Mouse (Mus musculus): ENCODE measurements around the gene Vamp2.

The Vamp2 gene

DNA sequence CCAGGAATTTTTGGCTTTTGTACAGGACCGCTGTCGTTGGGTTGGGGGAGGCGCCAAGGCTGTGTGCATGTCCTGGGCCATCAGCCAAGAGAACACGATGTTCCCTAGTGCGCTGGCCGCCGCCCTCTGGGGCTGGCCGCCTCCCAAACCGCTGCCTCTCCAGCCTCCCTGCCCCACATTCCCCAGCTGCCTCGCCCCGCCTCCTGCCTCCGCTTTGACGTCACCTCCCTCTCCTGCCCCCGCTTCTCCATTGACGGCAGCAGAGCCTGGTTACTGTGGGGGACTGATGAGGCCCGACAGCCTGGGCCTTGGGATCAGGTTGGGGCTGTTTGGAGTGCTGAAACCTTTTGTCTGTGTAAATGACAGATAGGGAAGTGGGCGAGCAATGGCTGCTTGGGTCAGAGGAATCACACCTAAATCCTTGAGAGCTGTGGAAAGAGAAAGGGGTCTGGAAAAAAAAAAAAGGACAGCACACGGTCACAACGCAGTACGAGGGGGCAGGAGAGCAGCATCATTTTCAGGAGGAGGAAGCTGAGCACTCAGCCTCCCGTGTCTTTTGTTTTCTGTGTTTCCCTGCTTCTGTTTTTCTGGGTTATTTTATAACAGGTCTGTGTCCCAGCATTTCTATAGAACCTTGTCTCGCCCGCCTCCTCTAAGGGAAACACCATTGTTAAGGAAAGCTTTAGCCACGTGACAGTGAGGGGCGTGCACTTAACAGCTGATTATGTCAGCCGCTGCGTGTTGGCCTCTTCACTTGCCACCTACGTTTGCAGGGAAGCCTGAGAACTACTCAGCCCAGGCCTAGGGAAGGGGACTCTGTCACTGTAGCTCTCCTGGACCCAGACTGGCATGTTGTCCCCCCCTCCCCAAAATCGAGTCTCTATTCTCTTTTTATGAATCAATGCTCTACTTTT lies 9.0 kb downstream of the Vamp2 start:
- ATAC-seq (ENCODE audit: insufficient number of reproducible peaks, low FRiP score, low TSS enrichment) = no peak

GRCm38 (mm10) chr11:69098039-69098761 lies 9.9 kb downstream of the Vamp2 start:
- no peak for ATAC-seq (ENCODE audit: insufficient number of reproducible peaks, low FRiP score, low TSS enrichment)

- ATAC-seq (ENCODE audit: insufficient number of reproducible peaks, low FRiP score, low TSS enrichment) = no peak
These were observed 10.4 kb downstream of the Vamp2 start for GRCm38 (mm10) chr11:69098762-69099091.

- ATAC-seq (ENCODE audit: insufficient number of reproducible peaks, low FRiP score, low TSS enrichment) = no peak
These were observed 11.1 kb downstream of the Vamp2 start for GRCm38 (mm10) chr11:69099177-69099914.

- peak; percentile 36; the same call in 1 of the 2 replicates for ATAC-seq (ENCODE audit: insufficient number of reproducible peaks, low FRiP score, low TSS enrichment)
These were observed 11.6 kb downstream of the Vamp2 start for GRCm38 (mm10) chr11:69099915-69100345.

DNA sequence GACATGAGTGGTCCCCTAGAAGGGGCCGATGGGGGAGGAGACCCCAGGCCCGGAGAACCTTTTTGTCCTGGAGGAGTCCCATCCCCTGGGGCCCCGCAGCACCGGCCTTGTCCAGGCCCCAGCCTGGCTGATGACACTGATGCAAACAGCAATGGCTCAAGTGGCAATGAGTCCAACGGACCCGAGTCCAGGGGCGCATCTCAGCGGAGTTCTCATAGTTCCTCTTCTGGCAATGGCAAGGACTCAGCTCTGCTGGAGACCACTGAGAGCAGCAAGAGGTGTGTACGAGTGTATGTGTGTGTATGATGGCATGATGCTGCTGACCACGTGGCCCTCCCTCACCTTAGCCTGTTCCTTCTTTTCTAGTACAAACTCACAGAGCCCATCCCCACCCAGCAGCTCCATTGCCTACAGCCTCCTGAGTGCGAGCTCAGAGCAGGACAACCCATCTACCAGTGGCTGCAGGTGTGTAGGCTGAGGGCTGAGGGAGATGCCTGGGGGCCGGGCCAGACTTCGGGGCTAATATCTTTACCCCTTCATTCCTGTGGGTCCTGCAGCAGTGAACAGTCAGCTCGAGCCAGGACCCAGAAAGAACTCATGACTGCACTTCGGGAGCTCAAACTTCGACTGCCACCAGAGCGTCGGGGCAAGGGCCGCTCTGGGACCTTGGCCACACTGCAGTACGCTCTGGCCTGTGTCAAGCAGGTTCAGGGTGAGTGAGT lies 12.5 kb downstream of the Vamp2 start:
- ATAC-seq (ENCODE audit: insufficient number of reproducible peaks, low FRiP score, low TSS enrichment) = no peak

GRCm38 (mm10) chr11:69101604-69102402 lies 13.5 kb downstream of the Vamp2 start:
- ATAC-seq (ENCODE audit: insufficient number of reproducible peaks, low FRiP score, low TSS enrichment) = no peak

DNA sequence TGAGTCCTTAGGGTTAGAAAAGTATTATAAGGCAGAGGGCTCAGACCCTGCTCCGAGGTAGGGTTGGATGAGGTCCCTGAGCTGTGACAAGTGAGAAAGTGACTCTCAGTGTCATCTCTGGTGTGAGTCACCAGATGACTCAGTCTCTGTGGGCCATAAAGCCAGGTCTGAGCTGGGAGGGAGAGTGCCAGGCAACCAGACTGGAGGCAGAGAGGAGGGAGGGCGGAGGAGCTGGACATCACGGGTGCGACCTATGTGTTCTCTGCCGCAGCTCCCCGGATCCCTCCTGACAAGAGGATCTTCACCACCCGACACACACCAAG lies 14.1 kb downstream of the Vamp2 start:
- ATAC-seq (ENCODE audit: insufficient number of reproducible peaks, low FRiP score, low TSS enrichment) = no peak

- no peak for ATAC-seq (ENCODE audit: insufficient number of reproducible peaks, low FRiP score, low TSS enrichment)
These were observed 14.8 kb downstream of the Vamp2 start for GRCm38 (mm10) chr11:69103121-69103520.

- no peak for ATAC-seq (ENCODE audit: insufficient number of reproducible peaks, low FRiP score, low TSS enrichment)
These were observed 15.5 kb downstream of the Vamp2 start for GRCm38 (mm10) chr11:69103531-69104435.

- ATAC-seq (ENCODE audit: insufficient number of reproducible peaks, low FRiP score, low TSS enrichment) = no peak
These were observed 16.2 kb downstream of the Vamp2 start for GRCm38 (mm10) chr11:69104487-69104886.

DNA sequence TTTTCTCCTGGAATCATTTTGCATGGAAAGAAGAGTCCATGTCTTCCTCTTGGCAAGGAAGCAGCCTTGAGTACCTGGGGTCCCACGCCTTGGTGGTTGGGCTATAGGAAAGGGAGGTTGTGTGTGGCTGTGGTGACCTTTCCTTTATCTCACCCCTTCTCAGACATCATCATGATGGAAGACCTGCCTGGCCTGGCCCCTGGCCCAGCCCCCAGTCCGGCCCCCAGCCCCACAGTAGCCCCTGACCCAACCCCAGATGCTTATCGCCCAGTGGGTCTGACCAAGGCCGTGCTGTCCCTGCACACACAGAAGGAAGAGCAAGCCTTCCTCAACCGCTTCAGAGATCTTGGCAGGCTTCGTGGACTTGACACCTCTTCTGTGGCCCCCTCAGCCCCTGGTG lies 16.9 kb downstream of the Vamp2 start:
- ATAC-seq (ENCODE audit: insufficient number of reproducible peaks, low FRiP score, low TSS enrichment) = no peak

GRCm38 (mm10) chr11:69105796-69106195 lies 17.5 kb downstream of the Vamp2 start:
- no peak for ATAC-seq (ENCODE audit: insufficient number of reproducible peaks, low FRiP score, low TSS enrichment)

DNA sequence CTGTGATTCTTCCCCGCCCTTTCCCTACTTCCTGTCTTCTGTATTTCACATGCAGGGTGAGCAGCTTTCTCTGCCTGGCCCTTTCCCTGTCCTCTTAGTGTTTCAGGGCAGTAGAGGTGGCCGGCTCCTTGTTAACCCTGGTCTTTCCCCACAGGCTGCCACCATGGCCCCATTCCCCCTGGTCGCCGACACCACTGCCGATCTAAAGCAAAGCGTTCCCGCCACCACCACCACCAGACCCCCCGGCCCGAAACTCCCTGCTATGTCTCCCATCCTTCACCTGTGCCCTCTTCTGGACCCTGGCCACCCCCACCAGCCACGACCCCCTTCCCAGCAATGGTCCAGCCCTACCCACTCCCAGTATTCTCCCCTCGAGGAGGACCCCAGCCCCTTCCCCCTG lies 18.0 kb downstream of the Vamp2 start:
- no peak for ATAC-seq (ENCODE audit: insufficient number of reproducible peaks, low FRiP score, low TSS enrichment)

DNA sequence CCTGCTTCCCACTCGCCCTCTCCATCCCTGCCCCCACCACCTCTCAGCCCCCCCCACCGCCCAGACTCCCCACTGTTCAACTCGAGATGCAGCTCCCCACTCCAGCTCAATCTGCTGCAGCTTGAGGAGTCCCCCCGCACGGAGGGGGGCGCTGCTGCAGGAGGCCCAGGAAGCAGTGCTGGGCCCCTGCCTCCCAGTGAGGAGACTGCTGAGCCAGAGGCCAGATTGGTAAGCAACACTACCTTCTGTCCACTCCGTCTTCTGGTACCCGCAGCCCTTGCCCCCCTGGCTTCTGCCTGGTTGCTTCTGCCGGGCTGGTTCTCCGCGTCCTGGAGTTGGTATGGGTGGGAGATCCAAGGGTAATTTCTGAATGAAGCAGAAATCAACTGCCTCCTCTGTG lies 18.6 kb downstream of the Vamp2 start:
- no peak for ATAC-seq (ENCODE audit: insufficient number of reproducible peaks, low FRiP score, low TSS enrichment)

DNA sequence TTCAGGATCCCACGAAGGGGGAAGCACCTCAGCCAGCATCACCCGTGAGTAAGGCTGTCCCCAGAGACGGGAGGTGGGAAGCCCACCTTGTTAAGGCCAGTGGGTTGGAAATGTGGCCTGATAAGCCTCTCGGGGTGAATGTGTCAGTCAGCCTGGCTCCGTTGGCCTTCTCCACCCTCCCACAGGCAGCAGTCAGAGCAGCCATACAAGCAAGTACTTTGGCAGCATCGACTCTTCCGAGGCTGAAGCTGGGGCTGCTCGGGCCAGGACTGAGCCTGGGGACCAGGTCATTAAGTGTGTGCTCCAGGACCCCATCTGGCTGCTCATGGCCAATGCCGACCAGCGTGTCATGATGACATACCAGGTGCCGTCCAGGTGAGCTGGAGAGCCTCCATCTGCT lies 19.4 kb downstream of the Vamp2 start:
- ATAC-seq (ENCODE audit: insufficient number of reproducible peaks, low FRiP score, low TSS enrichment) = no peak

DNA sequence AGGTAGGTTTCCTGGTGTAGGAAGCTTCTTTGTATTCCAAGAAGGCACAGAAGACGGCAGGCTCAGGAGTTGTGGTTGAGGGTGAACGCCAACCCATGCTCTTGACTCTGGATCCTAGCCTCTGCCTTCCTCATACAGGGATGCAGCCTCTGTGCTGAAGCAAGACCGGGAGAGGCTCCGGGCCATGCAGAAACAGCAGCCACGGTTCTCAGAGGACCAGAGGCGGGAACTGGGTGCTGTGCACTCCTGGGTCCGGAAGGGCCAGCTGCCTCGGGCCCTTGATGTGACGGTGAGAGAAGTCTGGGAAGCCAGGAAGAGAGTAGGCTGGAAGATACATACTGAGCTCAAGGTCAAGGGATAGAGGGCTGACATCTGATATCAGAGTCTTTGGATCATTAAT lies 19.9 kb downstream of the Vamp2 start:
- ATAC-seq (ENCODE audit: insufficient number of reproducible peaks, low FRiP score, low TSS enrichment) = no peak

DNA sequence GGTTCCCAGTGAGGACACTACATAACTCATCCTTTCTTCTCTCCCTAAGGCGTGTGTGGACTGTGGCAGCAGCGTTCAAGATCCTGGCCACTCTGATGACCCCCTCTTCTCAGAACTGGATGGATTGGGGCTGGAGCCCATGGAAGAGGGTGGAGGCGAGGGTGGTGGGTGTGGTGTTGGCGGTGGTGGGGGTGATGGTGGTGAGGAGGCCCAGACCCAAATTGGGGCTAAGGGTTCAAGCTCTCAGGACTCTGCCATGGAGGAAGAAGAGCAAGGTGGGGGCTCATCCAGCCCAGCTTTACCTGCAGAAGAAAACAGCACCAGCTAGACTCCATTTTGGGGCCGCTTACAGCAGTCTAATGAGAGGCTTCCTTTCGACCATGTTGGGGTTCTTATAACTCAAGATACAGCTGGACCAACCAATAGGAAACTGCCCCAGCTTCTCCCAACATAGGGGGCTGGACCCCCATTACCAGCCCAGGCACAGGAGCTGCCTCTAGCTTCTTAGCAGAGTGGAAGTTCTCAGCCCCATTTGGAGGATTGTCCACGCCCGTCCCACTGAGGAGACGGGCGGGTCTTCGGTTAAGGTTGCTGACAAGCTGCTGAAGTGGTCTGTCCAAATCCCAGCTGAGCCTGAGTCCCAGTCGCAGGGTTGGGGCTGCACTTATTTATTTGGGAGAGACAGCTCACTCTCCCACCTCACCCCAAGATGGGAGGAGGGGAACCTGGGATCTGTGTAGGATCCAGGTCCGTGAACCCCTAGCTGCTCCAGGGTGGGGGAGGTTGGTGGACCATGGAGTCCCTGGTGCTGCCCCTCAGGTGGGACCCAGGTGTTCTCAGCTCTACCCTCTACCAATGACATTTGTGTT lies 21.0 kb downstream of the Vamp2 start:
- no peak for ATAC-seq (ENCODE audit: insufficient number of reproducible peaks, low FRiP score, low TSS enrichment)
